Mouse (Mus musculus) liver, embryonic 14.5 days (tissue): ENCODE results near the gene Abtb2. TPM values are rescaled to one million over a fixed set of nuclear protein-coding genes. Genes with fewer than 3 reads are reported as not detected.

Source experiments
- ATAC-seq: fragments of 200-750 bp; cut with Nextera tagmentation; 2 replicates; pipeline ENCODE4 v1.8.0; 2017; ENCODE audit warnings: moderate number of reproducible peaks, mild to moderate bottlenecking, moderate library complexity; ENCODE audit not compliant: insufficient read depth
- DNase-seq, 3 experiments: peaks; one replicate each; pipeline ENCODE4 v3.0.0-alpha.2; 2012 to 2013; ENCODE audit warnings: low read depth in 3 of 3, low spot score in 3 of 3
- H3K27ac ChIP-seq: fragments of 300-500 bp; sonication (generic); 2 replicates; pipeline ENCODE4 v1.5.1; 2014; ENCODE audit warnings: moderate library complexity, mild to moderate bottlenecking, control low read depth, inconsistent platforms
- H3K27me3 ChIP-seq: fragments of 300-500 bp; sonication (generic); 2 replicates; pipeline ENCODE4 v1.6.1; 2014; ENCODE audit warnings: mild to moderate bottlenecking, low read length, moderate library complexity; ENCODE audit not compliant: control insufficient read depth, insufficient read depth
- H3K36me3 ChIP-seq: fragments of 300-500 bp; sonication (generic); replicated peaks from 2 replicates; pipeline ENCODE4 v1.6.1; 2014; ENCODE audit warnings: low read depth; ENCODE audit not compliant: control insufficient read depth, insufficient read depth
- H3K4me1 ChIP-seq, 2 experiments: fragments of 200-500 bp in 1 of 2; fragments of 300-500 bp in 1 of 2; sonication (generic) in 1 of 2; replicated peaks; 2 replicates each; pipeline ENCODE4 v1.6.1; 2012 to 2014; ENCODE audit warnings: antibody characterized with exemption in 1 of 2, inconsistent platforms in 1 of 2, low read length in 1 of 2; ENCODE audit not compliant: control insufficient read depth in 2 of 2, insufficient read depth in 2 of 2
- H3K4me2 ChIP-seq: fragments of 300-500 bp; sonication (generic); 2 replicates; pipeline ENCODE4 v1.6.1; 2014; ENCODE audit warnings: low read depth, mild to moderate bottlenecking, control low read depth, moderate library complexity
- H3K4me3 ChIP-seq, 2 experiments: fragments of 200-500 bp in 1 of 2; fragments of 300-500 bp in 1 of 2; sonication (generic) in 1 of 2; 2 replicates each; pipeline ENCODE4 v1.5.1; 2012 to 2014; ENCODE audit warnings: low read depth in 2 of 2, low read length in 2 of 2, mild to moderate bottlenecking in 2 of 2, control low read depth in 1 of 2, inconsistent platforms in 1 of 2, moderate library complexity in 1 of 2; ENCODE audit not compliant: insufficient read depth in 1 of 2
- H3K9ac ChIP-seq: fragments of 300-500 bp; sonication (generic); replicated peaks from 2 replicates; pipeline ENCODE4 v1.6.1; 2014; ENCODE audit warnings: mild to moderate bottlenecking, control low read depth, moderate library complexity
- H3K9me3 ChIP-seq: fragments of 300-500 bp; sonication (generic); 2 replicates; pipeline ENCODE4 v1.6.1; 2016; ENCODE audit warnings: low read length, mixed read lengths; ENCODE audit not compliant: control insufficient read depth
- CTCF ChIP-seq: IDR thresholded peaks from 2 replicates; pipeline ENCODE4 v1.5.1; 2016; ENCODE audit warnings: antibody characterized with exemption, low read depth, control low read depth
- EP300 ChIP-seq: IDR thresholded peaks from 2 replicates; pipeline ENCODE4 v1.6.1; 2016; ENCODE audit warnings: antibody characterized with exemption, low read depth
- WGBS: fragments of 180-500 bp; shearing (Covaris S2); extraction: QIAGEN DNeasy Blood & Tissue Kit; methylation state at CpG from one replicate; pipeline ENCODE4 v1.1.7; 2014; ENCODE audit not compliant: insufficient replicate concordance; 5-methylcytosine and 5-hydroxymethylcytosine counted together
- polyA plus RNA-seq, 2 experiments: library from polyadenylated mRNA; depleted of rRNA in 1 of 2; stranded (reverse) in 1 of 2; unstranded in 1 of 2; fragments of >200 nt; fragmentation: Nextera tagmentation in 1 of 2; extraction: Ambion mirVana in 1 of 2; gene quantifications; 2 replicates each; pipeline versions ENCODE4 v1.2.1 to v1.2.3; 2012 to 2014

The Abtb2 gene
- polyA plus RNA-seq, 2 experiments = 1.2 to 1.7 TPM

DNA sequence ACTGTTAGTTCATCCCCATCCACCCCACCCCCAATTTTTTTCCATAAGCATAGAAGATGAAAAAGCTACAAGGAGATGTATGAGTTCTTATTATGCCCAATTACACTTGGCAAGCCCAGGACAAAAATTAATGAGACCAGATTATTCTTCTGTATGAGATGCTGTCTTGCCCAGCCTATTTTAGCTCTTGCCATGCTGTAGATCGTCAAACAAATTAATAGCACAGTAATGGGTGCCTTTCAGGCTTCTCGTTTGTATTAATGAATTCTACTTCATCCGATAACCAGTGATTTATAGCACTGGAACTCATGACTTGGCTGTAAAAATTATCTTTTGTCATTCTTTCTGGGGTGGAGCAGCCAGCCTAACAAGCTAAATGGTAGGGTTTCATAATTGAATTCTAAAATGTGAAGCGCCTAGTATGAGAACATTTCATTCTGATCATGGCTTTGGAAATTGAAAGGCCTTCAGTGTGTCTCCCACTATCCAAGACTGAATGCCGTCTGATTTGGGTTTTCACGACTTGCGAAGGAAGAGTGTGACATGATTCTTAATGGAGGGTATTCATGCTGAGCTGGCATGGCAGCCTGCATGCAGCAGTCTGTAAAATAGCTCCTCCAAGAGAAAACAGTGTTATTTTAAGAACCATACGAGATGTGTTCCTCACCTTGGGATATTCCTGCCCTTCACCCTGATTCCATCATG is 44.9 kb downstream of the Abtb2 start:
- Histone ChIP-seq H3K36me3 (no peaks in the 10 kb centered on the region), H3K9ac (no peak overlapping the region), H3K9me3 (no peaks in the 10 kb centered on the region), H3K4me2 (no peak overlapping the region), H3K4me1 (0 out of 4 replicates have a peak, but pooled peaks cover 0 to 2% of the 10 kb centered on the region in 2 experiments), H3K4me3 (no peak overlapping the region), H3K27me3 (no peaks in the 10 kb centered on the region), H3K27ac (no peak overlapping the region)
- DNase-seq (no peak), ATAC-seq (no peak)
- WGBS = 65% methylated on average over 8 of the region's 8 CpGs
- no peak for TF ChIP-seq CTCF
- no peak for TF ChIP-seq EP300

DNA sequence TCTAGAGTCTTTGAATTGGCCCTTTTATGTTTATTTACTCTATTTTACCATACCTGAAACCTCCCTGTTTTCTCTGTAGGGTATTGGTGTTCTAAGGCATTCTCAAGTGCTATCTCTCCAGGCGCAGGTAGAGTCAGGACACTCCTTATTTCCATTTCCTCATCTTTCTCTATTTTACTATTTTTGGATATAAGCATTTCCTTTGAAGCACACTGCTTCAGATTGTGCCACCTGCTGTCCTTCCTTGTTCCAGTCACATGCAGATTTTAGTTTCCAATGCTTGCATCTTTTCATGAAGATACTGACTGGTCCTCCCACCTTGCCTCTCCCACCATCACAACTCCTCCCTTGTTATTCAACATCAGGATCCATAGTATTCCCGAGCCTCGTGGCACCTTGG is 47.8 kb downstream of the Abtb2 start:
- H3K36me3 ChIP-seq = no peaks in the 10 kb centered on the region
- H3K27me3 ChIP-seq = no peaks in the 10 kb centered on the region
- H3K9me3 ChIP-seq = no peaks in the 10 kb centered on the region
- H3K4me2 ChIP-seq = no peak overlapping the region
- no peak overlapping the region for H3K4me3 ChIP-seq
- no peak overlapping the region for H3K27ac ChIP-seq
- TF ChIP-seq EP300 = no peak
- no peak for TF ChIP-seq CTCF
- 58% methylated on average over 3 of the region's 3 CpGs for WGBS
- DNase-seq = no peak
- ATAC-seq = no peak
- H3K9ac ChIP-seq = no peak overlapping the region
- no peaks in the 10 kb centered on the region for H3K4me1 ChIP-seq

DNA sequence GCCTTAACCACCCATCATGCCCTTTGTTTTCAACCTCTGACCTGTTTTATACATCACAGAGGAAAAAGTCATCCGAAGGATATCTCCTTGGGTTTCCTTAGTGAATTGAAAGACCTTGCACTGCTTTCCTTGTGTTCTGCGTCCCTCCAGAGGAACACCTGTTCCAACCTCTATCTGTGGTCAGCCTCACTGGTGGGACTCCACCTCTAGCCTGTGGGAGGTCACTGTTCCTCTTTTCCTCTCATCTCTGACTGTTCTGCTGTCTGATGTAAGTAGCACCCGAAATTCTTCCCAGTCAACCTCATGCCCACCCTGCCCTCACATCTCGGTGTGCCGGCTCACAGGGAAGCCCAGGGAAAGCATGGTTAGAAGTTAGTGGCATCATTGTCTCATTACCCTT is 48.9 kb downstream of the Abtb2 start:
- no peaks in the 10 kb centered on the region for H3K4me1 ChIP-seq
- no peaks in the 10 kb centered on the region for H3K27me3 ChIP-seq
- H3K4me2 ChIP-seq = no peak overlapping the region
- DNase-seq (no peak), ATAC-seq (no peak)
- no peaks in the 10 kb centered on the region for H3K36me3 ChIP-seq
- no peaks in the 10 kb centered on the region for H3K9me3 ChIP-seq
- WGBS = 64% methylated on average over 5 of the region's 5 CpGs
- no peak overlapping the region for H3K27ac ChIP-seq
- H3K4me3 ChIP-seq = no peak overlapping the region
- no peak overlapping the region for H3K9ac ChIP-seq
- TF ChIP-seq EP300 = no peak
- TF ChIP-seq CTCF = no peak

DNA sequence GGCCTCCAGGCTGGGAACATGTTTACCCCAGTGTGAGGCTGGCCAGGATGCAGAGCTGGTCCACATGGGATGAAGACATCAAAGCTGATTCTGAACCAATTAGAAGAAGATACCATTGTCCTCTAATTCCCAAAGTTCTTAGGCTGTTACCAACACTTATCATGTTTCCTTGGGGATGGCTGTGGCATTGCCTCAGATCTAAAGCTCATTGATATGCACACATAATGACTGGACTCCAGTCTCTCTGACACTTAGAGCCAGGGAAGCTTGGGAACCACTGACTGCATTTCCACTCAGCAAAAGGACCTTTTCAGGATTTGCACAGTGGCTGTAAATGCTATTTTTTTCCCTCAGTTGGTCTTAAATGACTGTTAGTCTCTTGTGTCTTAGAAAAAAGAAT is 52.3 kb downstream of the Abtb2 start:
- no peaks in the 10 kb centered on the region for H3K4me1 ChIP-seq
- H3K9me3 ChIP-seq = no peaks in the 10 kb centered on the region
- no peaks in the 10 kb centered on the region for H3K27me3 ChIP-seq
- no peak overlapping the region for H3K27ac ChIP-seq
- ATAC-seq = no peak
- no peak for DNase-seq
- H3K4me3 ChIP-seq = no peak overlapping the region
- no peak for TF ChIP-seq CTCF
- no peak for TF ChIP-seq EP300
- H3K36me3 ChIP-seq = no peaks in the 10 kb centered on the region
- no peak overlapping the region for H3K9ac ChIP-seq
- H3K4me2 ChIP-seq = no peak overlapping the region

DNA sequence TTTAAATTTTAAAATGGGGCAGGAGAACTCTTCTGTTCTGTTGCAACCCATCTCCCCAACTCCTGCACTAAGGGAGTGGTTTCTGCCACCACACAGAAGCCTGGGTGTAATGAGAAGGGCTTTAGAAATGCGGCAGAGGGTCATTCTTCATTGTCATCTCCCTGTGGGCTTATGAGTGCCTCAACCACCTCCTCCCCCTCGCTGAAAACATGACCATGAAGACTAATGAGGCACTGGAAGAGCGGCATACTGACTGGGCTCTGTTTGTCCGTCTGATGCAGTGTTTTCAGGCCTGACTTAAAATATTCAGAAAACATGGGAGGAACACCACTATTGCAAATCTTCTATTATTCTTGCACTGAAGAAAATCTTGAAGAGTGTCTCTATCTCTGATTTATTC is 56.8 kb downstream of the Abtb2 start:
- TF ChIP-seq CTCF = no peak
- no peak for TF ChIP-seq EP300
- Histone ChIP-seq H3K4me2 (no peak overlapping the region), H3K27ac (no peak overlapping the region), H3K4me1 (peaks cover 0 to 9% of the 10 kb centered on the region in 2 experiments; a peak in 2 of 4 replicates), H3K9ac (no peak overlapping the region), H3K9me3 (no peaks in the 10 kb centered on the region), H3K36me3 (no peaks in the 10 kb centered on the region), H3K27me3 (no peaks in the 10 kb centered on the region), H3K4me3 (no peak overlapping the region)
- WGBS = 48% methylated on average over 4 of the region's 4 CpGs
- ATAC-seq (no peak), DNase-seq (no peak)
